Mouse (Mus musculus) hindbrain, embryonic 13.5 days (tissue): ENCODE data around the gene Insl3. TPM values are rescaled to one million over a fixed set of nuclear protein-coding genes. Genes with fewer than 3 reads are reported as not detected.

ENCODE experiments used
- polyA plus RNA-seq: library from polyadenylated mRNA; unstranded; fragments of >200 nt; fragmentation: Nextera tagmentation; extraction: Ambion mirVana; gene quantifications from 2 replicates; pipeline ENCODE4 v1.2.1, GENCODE M21; 2015

Insl3 gene
- polyA plus RNA-seq, 1 experiment from 2014 or later: 0.31 TPM

Other genes with a start within 250 kb of the Insl3 start
- 127 and 136 TPM in 2 replicates for gene Abhd8, start 225.6 kb upstream of the Insl3 start, polyA plus RNA-seq
- gene Mrpl34, start 224.3 kb upstream of the Insl3 start, polyA plus RNA-seq: 222 and 230 TPM in 2 replicates
- gene Dda1, start 220.0 kb upstream of the Insl3 start, polyA plus RNA-seq: 212 and 214 TPM in 2 replicates
- gene Ano8, start 203.3 kb upstream of the Insl3 start, polyA plus RNA-seq: 6.6 and 7.1 TPM in 2 replicates
- 13.7 and 14.3 TPM in 2 replicates for gene Gtpbp3, start 201.1 kb upstream of the Insl3 start, polyA plus RNA-seq
- 13.8 and 14.0 TPM in 2 replicates for gene Plvap, start 177.5 kb upstream of the Insl3 start, polyA plus RNA-seq
- gene Ccdc194, start 163.5 kb upstream of the Insl3 start, polyA plus RNA-seq: 0.31 and 0.49 TPM in 2 replicates
- 16.0 and 17.2 TPM in 2 replicates for gene Bst2, start 151.8 kb upstream of the Insl3 start, polyA plus RNA-seq
- gene Mvb12a, start 146.3 kb upstream of the Insl3 start, polyA plus RNA-seq: 55.3 and 59.6 TPM in 2 replicates
- 0.19 TPM in 1 of 2 replicates, not detected in the other for gene Tmem221, start 130.3 kb upstream of the Insl3 start, polyA plus RNA-seq
- not detected in 2 replicates for gene Nxnl1, start 122.6 kb upstream of the Insl3 start, polyA plus RNA-seq
- gene Slc27a1, start 120.3 kb upstream of the Insl3 start, polyA plus RNA-seq: 78.5 and 81.9 TPM in 2 replicates
- gene Pgls, start 97.0 kb upstream of the Insl3 start, polyA plus RNA-seq: 197 and 204 TPM in 2 replicates
- gene Fam129c, start 91.6 kb upstream of the Insl3 start, polyA plus RNA-seq: 6.9 and 8.2 TPM in 2 replicates
- gene Colgalt1, start 78.2 kb upstream of the Insl3 start, polyA plus RNA-seq: 57.5 and 63.2 TPM in 2 replicates
- gene Unc13a, start 17.5 kb upstream of the Insl3 start, polyA plus RNA-seq: 18.0 and 18.9 TPM in 2 replicates
- 3.5 TPM in 2 replicates for gene Jak3, start 12.9 kb upstream of the Insl3 start, polyA plus RNA-seq
- gene B3gnt3, start 12.6 kb downstream of the Insl3 start, polyA plus RNA-seq: 0.32 and 0.34 TPM in 2 replicates
- 62.2 and 68.2 TPM in 2 replicates for gene Fcho1, start 36.5 kb downstream of the Insl3 start, polyA plus RNA-seq
- 8.2 and 8.7 TPM in 2 replicates for gene Zfp709, start 192.8 kb downstream of the Insl3 start, polyA plus RNA-seq
- 16.5 and 17.8 TPM in 2 replicates for gene Zfp882, start 219.4 kb downstream of the Insl3 start, polyA plus RNA-seq
- gene Zfp617, start 219.4 kb downstream of the Insl3 start, polyA plus RNA-seq: 34.9 and 38.9 TPM in 2 replicates